Mouse (Mus musculus) heart, adult 18-20 months (tissue): ENCODE results near the gene Gabpa. TPM values are rescaled to one million over a fixed set of nuclear protein-coding genes. Genes with fewer than 3 reads are reported as not detected.
A peak's percentile ranks its signal among the peaks of the same experiment; 100 is the strongest.

Experiments
- DNase-seq, 2 experiments: peaks; one replicate each; pipeline ENCODE4 v3.0.0; 2021 to 2022; ENCODE audit warnings: mixed read lengths in 1 of 2
- long read RNA-seq, 2 experiments: library from polyadenylated mRNA; stranded (forward); transcript quantifications; one replicate each; pipeline ENCODE4 v2.0.0; 2021
- total RNA-seq, 2 experiments: library from RNA; stranded (reverse); gene quantifications; 2 replicates each; pipeline ENCODE4 v1.2.3; 2021

Gene Gabpa
- 10 to 100 TPM; 43.4 to 44.6 TPM for total RNA-seq
- long read RNA-seq, experiment 1, full-length matches to known transcripts, result 22 of 26 reads
- long read RNA-seq, experiment 1, partial matches to known transcripts, result 0 of 26 reads
- long read RNA-seq, experiment 1, other reads (novel, unspliced or antisense), result 4 of 26 reads
- long read RNA-seq, experiment 2, full-length matches to known transcripts, result 17 of 18 reads
- long read RNA-seq, experiment 2, partial matches to known transcripts, result 0 of 18 reads
- long read RNA-seq, experiment 2, other reads (novel, unspliced or antisense), result 1 of 18 reads

DNA sequence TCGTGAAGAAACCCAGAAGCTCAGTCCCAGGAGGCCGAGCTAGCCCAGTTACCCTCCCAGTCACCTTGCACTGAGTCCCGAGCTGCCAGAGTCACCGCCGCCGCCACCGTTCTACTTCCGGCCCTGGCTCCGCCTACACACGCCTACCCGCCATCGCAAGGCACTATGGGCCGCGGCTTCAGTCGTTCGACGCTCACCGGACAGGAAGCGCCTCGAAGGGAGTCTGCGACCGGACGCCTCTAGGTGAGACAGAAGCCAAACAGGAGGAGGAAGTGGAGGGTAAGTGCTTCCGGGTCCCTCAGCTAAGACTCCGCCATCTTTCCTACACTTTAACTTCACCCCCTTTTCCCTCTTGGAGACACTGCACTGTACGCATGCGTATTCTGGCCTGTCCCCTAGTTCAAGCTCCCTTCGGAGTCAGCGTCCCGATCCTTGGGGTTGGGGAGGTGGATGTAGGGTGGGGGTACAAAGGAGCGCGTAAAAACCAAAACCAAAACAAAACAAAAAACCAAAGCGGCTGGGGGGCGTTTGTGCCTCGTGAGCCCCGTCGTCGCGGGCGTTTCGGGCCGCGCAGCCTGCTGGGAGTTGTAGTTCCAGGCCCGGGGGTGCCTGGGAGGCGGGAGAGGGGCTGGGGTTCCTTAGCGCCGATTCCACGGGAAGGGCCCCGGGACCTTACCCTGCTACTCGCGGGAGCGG lies at the start of gene Gabpa:
Gene Gabpa (plus strand): TSS at position 181 of the 696 bp plus-strand sequence.
- DNase-seq, result peak; percentile 92 to 97

DNA sequence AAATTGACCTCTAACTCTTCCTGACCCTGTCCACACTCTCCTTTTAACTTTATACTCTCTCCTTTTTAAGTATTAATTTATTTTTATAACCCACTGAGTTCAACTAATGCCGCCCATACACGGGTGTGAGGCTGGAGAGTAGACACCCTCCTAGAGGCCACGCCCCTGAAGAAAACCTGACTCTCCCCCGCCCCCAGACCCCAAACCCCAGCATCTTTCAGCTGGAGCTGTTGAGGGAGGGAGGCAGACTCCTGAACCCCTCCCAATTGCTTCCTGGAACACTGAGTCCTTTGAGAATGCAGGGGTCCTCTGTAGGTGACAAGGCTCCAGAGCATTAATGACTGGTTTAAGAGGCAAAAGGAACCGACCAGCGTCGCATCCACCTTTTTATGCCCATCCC lies 49.8 kb upstream of the Gabpa start:
- DNase-seq, result no peak

DNA sequence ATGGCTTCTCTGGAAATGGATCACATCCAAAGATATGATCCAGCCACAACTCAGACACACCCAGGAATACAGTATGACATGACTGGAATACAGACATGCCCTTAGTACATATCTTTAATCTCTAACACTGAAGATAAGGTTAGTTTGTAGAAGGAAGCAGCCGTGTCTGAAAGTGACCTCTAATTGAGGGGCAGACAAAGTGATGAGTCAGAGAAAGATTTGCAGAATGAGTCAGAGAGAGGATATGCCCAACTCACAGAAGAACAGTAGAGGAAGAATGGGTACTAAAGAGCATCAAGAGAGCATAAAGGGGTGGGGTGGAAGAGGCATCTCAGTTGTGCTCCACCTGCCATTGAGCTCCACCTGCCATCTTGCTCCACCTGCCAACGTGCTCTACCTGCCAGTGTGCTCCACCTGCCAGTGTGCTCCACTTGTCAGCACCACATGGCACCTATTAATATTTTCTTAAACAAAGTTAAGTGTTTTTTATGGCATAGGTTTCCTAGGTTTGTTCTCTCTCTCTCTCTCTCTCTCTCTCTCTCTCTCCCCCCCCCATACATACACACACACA lies 44.0 kb upstream of the Gabpa start:
- DNase-seq, result no peak

DNA sequence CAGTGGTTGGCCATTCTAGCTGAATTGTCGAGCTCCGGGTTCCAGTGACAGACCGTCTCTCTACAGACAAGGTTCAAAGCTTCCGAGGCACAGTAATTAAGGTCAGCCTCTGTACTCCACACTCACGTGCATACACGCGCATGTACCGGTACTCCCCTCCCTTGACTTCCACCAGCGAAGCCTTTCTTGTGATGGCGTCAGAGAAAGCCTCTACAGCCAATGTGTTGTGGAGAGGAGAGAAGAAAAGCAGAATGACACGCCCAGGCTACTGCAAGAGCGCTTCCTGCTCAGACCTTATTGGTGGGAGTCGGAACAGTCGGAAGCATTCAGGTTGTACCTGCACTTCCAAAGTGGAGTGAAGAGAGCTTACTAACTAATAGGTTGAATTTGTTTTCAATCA lies 41.3 kb upstream of the Gabpa start:
- DNase-seq, result no peak

DNA sequence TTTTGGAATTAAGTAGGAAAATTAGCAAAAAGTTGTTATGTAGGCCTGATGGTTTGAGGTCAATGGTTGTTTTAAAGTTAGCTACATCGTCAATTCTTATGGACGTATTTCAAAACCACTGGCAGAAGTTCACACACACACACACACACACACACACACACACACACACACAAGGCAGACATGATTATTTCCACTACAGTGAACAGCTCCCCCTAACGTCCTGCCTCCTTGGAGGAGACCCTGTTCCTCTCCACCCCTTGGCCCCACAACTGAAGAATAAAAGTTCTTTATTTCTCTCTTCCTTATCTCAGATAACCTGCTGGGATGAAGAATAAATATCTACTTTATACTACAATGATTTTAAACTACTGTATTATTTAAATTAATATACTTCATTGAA lies 39.4 kb upstream of the Gabpa start:
- no peak for DNase-seq

DNA sequence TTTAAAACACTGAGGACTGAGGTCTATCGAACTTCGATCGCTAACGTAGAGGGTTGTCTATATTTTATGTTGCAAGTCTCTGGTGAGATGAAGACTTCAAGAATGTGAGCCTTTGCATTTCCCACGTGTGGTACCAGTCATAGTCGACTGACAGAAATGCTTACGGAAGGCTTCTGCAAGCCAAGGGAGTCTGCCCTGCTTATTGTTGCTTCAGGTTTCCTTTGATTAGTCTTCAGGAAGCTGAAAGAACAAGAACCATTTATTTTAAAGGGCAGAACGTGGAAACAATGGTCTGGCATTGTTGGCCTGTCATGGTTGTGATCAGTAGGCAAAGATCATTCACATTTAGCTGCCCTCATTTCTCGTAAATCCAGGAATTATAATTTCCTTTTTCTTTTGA lies 38.0 kb upstream of the Gabpa start:
- no peak for DNase-seq

DNA sequence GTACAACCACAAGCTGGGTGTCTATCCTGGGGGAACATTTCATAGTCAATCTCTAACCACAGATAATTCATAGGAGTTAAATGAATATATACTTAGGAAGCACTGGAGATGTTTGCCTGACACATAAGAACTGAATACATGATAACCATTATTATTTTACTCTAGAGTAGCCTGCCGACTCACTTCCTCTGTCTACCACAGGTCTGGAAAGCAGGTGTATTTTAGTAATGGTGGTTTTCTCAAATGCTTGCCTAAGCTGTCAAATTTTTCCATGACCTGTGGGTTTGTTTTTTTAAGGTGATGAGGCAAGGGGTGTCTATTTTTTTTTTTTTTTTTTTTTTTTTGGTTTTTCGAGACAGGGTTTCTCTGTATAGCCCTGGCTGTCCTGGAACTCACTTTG lies 34.7 kb upstream of the Gabpa start:
- DNase-seq, result no peak

DNA sequence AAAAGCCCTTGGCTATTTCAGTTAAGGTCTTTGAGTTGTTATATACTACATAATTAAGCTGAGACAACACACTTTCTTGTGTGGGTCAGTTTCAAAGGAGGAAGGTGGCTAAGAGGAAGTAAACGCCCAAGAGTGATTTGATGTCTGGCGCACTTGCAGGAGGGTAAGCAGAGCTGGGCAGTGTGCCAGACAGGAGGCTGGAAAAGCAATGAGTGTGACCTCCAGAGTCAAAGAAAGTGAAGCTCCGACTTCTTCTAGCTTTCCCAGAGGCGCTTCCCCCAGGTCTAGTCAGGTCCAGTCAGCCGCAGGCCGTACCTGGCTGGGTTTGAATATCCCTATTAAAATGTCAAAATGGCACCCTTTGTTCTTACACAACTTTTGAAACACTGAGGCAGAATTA lies 32.5 kb upstream of the Gabpa start:
- DNase-seq, result peak; percentile 80 to 90

DNA sequence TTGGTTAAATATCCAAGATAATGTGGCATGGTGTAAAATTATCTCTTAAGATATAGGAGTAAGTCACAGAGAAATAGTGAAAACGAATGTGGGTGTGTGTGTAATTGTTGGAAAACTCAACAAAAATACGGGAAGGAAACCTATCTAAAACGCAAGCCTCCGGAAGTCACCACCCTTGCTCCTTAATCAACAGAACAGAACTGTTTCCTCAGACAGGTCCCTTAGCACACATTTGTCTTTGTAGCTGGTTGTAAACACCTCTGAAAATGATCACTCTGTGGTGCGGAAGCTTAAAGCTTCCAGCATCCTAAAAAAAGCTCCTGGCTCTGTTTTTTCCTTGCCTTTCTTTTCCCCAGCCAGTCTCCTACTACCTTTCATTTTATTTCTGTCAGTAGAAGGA lies 29.9 kb upstream of the Gabpa start:
- peak; percentile 42 to 82 for DNase-seq

DNA sequence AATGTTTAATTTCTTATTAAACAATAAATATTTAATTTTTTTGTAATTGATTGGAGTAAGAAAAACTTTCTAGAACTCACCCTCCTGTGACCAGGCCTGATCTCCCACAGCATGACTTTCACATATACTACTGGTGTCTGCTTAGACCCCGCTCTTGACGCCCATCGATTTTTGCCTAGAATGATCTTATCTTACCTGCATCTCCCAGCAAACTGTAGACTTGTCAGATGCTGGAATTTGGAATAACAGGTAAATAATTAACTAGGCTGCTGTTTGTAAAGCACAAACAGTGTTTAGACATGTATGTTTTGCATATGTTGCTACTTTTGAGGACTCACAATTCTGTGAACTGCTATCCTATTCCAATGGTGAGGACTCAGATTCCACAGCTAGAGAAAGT lies 28.6 kb upstream of the Gabpa start:
- DNase-seq, result no peak

DNA sequence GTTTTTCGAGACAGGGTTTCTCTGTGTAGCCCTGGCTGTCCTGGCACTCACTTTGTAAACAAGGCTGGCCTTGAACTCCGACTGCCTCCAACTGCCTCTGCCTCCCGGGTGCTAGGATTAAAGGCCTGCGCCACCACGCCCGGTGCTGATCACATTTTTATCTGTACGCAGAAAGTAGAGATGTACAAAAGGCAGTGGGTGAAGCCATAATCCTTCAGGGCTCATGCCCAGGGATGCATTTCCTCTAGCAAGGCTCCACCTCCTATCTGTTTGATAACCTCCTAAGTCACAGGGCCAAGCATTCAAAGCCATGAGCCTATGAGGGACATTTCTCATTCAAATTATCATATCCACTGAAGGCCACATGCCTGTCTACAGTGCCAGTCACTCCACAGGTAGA lies 26.9 kb upstream of the Gabpa start:
- DNase-seq, result no peak

DNA sequence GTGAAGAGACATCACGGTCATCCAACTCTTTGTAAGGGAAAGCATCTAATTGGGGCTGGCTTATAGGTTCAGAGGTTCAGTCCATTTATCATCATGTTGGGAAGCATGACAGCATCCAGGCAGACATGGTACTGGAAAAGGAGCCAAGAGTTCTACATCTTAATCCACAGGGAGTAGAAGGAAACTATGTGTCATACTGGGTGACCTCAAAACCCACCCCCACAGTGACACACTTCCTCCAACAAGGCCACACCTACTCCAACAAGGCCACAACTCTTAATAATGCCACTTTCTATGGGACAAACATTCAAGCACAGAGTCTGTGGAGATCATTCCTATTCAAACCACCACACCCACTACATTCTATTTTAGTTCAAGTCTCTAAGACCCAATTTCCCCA lies 24.5 kb upstream of the Gabpa start:
- DNase-seq, result peak in 1 of 2 experiments; percentile 47

DNA sequence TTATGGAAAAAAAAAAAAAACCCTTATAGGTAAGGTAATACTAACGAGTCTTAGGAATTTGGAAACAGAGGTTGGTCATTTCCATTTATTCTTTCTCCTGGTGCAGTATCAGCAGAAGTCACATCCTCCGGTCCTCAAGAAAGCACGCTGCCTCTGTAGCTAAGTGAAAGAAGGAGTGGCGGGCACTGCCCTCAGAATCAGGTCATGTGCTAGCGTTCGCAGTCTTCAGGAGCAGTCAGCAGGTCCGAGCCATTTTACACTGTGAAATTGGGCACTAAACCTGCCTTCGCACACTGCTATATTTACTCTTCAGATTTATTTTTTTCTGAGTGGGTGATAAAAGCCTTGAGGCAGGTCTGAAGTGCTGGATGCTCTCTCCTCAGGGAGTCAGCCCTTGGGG lies 20.9 kb upstream of the Gabpa start:
- DNase-seq, result no peak

DNA sequence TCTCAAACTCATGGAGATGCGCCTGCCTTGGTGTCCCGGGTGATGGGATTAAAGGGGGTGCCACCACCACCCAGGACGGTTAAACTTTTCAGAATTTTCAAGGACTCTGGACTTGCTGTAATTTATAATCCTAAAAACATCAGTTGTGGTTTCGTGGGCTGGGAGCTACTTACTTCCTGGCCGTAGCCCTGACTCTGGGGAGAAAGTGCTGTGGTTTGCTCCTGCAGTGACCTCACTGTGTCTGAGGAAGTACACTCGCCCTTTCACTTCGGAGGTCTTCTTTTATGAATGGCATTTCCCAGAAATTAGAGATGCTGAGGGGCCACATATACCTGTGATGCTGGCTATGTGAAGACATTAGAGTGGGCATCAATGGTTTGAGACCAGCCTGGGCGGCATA lies 20.2 kb upstream of the Gabpa start:
- DNase-seq, result no peak

DNA sequence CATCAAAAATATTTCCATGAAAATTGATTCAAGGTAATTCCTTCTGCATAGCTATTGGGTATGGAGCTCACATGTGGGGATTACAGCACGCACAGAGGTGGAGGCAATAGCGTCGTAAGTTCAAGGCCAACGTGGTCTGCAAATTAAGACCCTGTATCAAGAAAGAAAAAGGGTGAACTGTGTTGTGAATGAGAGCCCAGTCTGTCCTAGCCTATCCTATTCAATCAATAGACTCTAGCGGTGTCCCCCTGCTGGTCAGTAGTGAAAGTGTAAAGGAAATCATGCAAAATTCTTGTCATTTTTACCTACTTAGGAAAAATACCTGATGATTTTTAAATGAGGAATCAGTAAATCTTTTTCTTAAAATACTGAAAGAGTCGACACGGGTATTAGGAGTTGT lies 17.3 kb upstream of the Gabpa start:
- DNase-seq, result peak in 1 of 2 experiments; percentile 56

DNA sequence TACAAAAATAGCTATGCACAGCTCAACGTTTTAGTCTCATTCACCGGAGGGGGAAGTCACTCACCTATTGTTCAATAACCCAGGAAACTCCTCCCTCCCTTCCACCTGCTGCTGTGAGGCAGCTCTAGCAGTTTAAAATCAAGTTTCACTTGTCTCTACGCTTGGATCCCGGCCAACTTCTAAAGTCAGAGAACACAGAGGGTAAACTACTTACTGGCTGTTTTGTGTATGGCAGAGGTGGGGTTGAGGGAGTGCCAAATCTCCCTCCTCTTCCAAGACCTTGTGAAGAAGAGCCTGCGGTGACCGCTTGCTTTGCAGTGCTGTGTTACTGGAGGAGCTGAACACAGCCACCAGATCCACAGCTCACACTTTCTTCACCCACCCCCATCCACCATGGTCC lies 9.7 kb upstream of the Gabpa start:
- DNase-seq, result peak; percentile 70 to 91

DNA sequence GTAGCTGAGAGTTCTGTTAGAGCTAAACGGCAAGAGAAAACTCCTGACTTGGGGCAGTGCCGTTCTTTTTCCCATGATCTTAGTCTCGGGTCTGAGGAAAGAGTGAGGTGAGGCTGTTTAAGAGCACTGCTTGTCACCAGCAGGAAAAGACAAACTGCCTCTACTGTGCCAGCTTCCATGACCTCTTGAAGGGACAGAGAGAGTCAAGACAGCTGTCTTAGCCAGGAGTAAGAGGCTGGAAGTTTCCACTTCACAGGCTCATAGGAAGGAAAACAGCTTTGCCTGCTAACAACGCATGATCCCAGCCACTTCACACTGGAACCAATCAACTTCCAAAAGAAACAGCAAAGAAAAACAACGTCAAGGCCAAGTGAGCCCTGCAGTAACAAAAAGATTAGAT lies 3.0 kb upstream of the Gabpa start:
- DNase-seq, result no peak

DNA sequence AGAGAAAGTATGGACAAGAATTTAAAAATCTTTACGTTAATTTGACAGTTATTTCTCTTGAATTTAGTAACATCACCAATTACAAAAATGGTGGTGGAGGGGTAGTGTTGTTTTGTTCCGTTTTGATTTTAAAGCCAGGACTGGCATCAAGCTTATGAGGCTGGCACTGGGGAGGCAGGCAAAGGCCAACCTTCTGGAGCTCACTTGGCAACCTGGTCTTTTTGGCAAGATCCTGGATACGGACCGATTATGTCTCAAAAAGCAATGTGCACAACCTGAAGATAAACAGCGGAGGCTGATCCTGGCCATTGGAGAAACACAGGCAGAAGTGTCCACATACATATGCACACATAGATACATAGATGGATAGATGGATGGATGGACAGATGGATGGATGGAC lies 2.0 kb upstream of the Gabpa start:
- DNase-seq, result peak; percentile 30 to 57

DNA sequence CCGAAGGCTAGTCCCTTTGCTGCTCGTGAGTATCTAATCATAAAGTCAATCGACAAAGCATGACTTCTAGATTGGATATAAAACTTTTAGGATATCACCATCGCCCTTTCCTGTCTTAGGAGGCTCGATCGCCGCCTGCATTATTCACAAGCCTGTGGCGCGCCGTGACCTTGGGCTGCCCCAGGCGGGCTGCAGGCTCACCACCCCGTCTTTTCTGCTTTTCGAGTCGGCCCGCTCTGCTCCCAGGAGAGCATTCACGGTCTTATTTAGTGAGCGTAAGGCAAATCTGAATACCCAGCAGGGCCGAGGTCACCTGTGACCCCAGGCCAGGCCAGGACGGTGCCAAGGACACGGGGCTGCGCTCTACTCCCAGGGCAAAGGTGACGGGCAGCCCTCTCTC lies 381 bp upstream of the Gabpa start:
- no peak for DNase-seq

DNA sequence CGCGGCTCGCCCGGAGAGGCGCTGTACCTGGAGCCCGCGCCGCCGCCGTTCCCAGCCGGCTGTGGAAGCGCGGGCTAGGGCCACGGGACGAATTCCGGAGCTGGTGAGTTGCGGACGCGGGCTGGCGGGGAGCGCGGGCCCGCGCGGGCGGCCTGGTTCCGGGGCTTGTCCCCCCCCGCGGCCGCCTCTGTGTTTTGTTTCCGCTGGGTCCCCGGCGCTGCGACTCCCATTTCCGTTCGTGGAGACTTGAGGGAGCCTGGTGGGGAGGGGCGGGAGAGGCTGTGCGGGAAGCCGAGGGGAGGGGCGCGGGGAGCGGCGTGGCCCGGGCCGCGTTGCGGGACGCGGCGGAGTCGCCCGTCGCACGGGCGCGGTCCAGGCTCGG lies 707 bp downstream of the Gabpa start, which contains the start of gene Atp5j:
Gene Atp5j (minus strand): TSS at position 185 of the 382 bp plus-strand sequence.
- peak; percentile 88 to 91 for DNase-seq

DNA sequence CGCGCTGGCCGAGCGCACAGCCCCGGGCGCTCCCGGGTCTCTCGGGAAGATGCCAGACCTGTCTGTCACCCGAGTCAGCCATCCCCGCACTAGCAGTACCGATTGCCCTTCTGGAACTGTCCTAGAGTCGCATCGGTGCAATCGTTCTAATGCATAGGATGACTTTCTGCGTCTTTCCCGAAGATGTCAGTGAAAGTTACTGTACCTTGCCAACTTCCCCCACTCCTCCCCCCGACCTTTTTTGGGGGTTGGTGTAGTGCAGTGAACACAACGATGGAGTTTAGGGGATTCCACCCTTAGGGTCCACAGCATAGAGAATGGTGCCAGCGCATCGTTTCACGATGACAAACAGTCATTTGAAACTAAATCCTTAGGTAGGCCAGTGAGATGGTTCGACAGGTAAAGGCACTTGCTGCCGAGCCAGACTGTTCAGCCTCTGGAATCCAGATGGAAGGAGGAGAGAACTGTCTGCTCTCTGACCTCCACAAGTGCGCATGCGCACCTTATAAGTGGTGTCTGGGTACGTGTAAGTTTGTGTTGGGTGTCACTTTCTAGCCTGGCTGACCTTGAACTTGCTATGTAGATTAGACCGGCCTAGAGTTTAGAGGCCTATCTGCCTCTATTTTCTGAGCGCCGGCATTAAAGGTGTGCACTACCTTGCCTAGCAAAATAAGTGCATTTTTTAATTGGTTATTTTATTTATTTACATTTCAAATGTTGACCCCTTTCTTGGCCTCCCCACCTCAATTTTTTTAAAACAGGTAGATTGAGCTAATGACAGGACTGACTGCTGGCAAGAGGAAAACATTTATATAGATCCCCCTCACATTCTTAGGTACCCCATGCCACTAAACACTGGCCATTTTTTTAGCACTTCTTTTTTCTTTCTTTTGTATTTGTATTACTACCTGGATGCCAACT lies 1.4 kb downstream of the Gabpa start:
- DNase-seq, result peak; percentile 72 to 82

DNA sequence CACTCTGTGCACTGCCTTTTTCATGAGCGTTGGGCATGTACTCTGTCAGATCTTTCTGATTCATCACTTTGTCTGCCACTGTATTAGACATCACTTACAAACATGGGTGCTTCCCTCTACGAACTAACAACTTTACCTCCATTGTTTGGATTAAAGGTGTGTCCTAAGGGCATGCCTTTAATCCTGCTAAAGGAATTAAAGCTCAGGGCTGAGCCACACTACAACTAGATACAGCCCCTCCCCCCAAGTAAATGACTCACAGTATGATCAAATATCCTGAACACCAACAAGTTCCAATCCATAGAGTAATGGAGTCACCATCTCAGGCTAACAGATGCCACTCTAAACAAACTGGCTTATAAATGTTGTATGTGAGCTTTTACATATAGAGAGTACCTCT lies 3.9 kb downstream of the Gabpa start:
- no peak for DNase-seq

DNA sequence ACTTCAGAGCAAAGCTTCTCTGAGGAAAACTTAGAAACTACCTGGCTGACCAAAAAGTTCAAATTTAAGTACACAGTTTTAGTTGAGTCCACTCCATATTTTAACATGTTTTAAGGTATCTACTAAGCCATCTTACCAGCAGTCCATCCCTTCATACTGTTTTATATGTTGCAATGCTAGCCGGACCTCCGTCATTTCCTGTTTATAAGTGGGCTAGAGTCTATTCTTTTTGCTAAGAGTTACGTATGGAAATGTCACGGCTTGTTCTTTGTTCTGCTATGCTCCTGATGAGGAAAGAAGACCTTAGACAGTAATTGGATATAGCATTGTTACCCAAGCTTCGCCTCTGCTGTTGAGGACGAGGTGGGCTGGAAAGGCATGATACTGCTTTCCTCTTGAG lies 18.8 kb downstream of the Gabpa start:
- no peak for DNase-seq
